Mouse (Mus musculus) heart, embryonic 15.5 days (tissue): Measurements from ENCODE around the gene Ctsd. TPM values are rescaled to one million over a fixed set of nuclear protein-coding genes. Genes with fewer than 3 reads are reported as not detected.
"Not testable (repeated sequence)": the region's sequence is repeated elsewhere in the genome, so short reads cannot be mapped to it uniquely, and the experiment has no call there.

Experiments
- ATAC-seq: fragments of 200-750 bp; cut with Nextera tagmentation; replicated peaks from 2 replicates; pipeline ENCODE4 v1.8.0; 2017; ENCODE audit warnings: low read depth, moderate TSS enrichment; ENCODE audit not compliant: insufficient number of reproducible peaks, insufficient read depth, low FRiP score
- H3K27ac ChIP-seq: fragments of 300-500 bp; sonication (generic); 2 replicates; pipeline ENCODE4 v1.5.1; 2015; ENCODE audit warnings: mild to moderate bottlenecking, inconsistent platforms
- H3K27me3 ChIP-seq: fragments of 300-500 bp; sonication (generic); 2 replicates; pipeline ENCODE4 v1.6.1; 2015; ENCODE audit warnings: inconsistent platforms
- H3K36me3 ChIP-seq: fragments of 300-500 bp; sonication (generic); 2 replicates; pipeline ENCODE4 v1.6.1; 2015; ENCODE audit warnings: mild to moderate bottlenecking, inconsistent platforms
- H3K4me1 ChIP-seq: fragments of 300-500 bp; sonication (generic); replicated peaks from 2 replicates; pipeline ENCODE4 v1.6.1; 2015; ENCODE audit warnings: inconsistent platforms
- H3K4me2 ChIP-seq: fragments of 300-500 bp; sonication (generic); 2 replicates; pipeline ENCODE4 v1.6.1; 2015; ENCODE audit warnings: inconsistent platforms, mild to moderate bottlenecking, moderate library complexity
- H3K4me3 ChIP-seq: fragments of 300-500 bp; sonication (generic); 2 replicates; pipeline ENCODE4 v1.5.1; 2015; ENCODE audit warnings: mild to moderate bottlenecking, inconsistent platforms
- H3K9ac ChIP-seq: fragments of 300-500 bp; sonication (generic); 2 replicates; pipeline ENCODE4 v1.6.1; 2015; ENCODE audit warnings: mild to moderate bottlenecking, inconsistent platforms
- H3K9me3 ChIP-seq: fragments of 300-500 bp; sonication (generic); replicated peaks from 2 replicates; pipeline ENCODE4 v1.6.1; 2016; ENCODE audit warnings: inconsistent platforms
- WGBS: fragments of 180-500 bp; shearing (Covaris S2); methylation state at CpG from one replicate; pipeline ENCODE4 v1.1.7; 2015; ENCODE audit warnings: mixed read lengths; 5-methylcytosine and 5-hydroxymethylcytosine counted together
- polyA plus RNA-seq: library from polyadenylated mRNA; unstranded; fragments of >200 nt; fragmentation: Nextera tagmentation; extraction: Ambion mirVana; gene quantifications from 2 replicates; pipeline ENCODE4 v1.2.1, GENCODE M21; 2015

Ctsd gene
- polyA plus RNA-seq, 1 experiment from 2014 or later: 389 TPM

DNA sequence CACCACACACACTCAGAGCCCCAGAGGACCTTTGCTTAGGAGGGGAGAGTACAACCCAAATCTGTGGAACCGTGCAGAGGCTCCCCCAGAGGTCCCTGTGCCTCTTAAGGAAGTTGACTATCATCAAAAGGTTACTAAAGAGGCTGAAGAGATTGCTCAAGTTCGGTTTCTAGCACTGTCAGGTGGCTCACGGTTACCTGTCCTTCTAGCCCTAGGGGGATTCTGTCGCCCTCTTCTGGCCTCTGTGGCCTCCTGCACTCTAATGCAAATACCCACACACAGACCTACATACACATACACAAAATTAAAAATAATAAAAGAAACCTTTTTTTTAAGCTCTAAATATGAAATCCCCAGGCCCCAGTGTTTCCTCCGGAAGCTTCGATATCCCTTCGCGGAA, 30.8 kb upstream of the Ctsd start:
- WGBS: 87% methylated on average over 8 of the region's 8 CpGs

DNA sequence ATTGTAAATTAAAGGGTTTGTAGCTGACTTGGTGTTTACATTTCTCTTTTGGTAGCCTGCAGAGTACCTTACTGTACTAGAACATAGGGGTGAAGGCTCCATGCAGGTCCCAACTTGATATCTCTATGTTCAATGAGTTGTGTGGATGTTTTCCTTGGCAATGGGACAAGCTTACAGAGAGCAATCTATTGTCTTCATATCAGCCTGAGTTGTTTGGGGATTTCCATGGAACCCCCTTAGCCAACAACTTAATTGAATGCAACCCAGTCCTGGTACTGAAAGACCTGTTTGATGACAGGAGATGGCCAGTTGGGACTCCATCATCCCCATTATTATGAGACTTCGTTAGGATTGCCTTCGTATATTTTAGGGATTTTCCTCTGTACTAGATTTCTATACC, 30.2 kb upstream of the Ctsd start:
- no peak for ATAC-seq
- WGBS: 84% methylated on average over 2 of the region's 2 CpGs

More for the DNA sequence above, 30.8 kb upstream of the Ctsd start:
- H3K9ac ChIP-seq: no peak overlapping the region
- no peaks in the 10 kb centered on the region for H3K9me3 ChIP-seq
- no peak for ATAC-seq
- H3K4me2 ChIP-seq: no peak overlapping the region
- H3K27me3 ChIP-seq: no peaks in the 10 kb centered on the region
- H3K36me3 ChIP-seq: no peaks in the 10 kb centered on the region
- H3K4me1 ChIP-seq: no peaks in the 10 kb centered on the region
- no peak overlapping the region for H3K4me3 ChIP-seq
- no peak overlapping the region for H3K27ac ChIP-seq

DNA sequence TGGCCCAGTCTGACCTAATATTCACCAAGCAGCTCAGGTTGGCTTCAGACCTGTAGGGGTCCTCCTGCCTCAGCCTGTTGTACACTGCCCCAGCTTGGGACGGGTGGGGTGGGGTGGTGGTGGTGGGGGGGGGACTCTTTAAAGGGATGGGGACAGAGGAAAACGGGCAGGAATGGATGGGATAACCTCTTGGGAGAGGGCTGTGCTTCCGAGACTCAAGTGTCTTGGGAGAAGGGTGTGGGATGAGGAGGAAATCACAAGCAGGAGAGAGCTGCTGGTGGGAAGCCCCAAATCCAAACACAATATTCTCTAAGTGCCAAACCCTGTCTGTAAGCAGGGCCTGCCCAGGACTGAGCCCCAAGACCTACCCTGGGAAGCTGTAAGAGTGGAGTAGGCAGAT, 28.4 kb upstream of the Ctsd start:
- ATAC-seq: no peak
- Histone ChIP-seq H3K27ac (no peak overlapping the region), H3K9me3 (no peaks in the 10 kb centered on the region), H3K27me3 (no peaks in the 10 kb centered on the region), H3K4me1 (no peaks in the 10 kb centered on the region), H3K36me3 (no peaks in the 10 kb centered on the region), H3K4me3 (no peak overlapping the region), H3K4me2 (no peak overlapping the region), H3K9ac (no peak overlapping the region)
- WGBS: 69% methylated on average over 3 of the region's 3 CpGs

More for the DNA sequence above, 30.2 kb upstream of the Ctsd start:
- Histone ChIP-seq H3K27me3 (no peaks in the 10 kb centered on the region), H3K4me2 (no peak overlapping the region), H3K27ac (no peak overlapping the region), H3K4me1 (no peaks in the 10 kb centered on the region), H3K4me3 (no peak overlapping the region), H3K9ac (no peak overlapping the region), H3K9me3 (no peaks in the 10 kb centered on the region), H3K36me3 (no peaks in the 10 kb centered on the region)

DNA sequence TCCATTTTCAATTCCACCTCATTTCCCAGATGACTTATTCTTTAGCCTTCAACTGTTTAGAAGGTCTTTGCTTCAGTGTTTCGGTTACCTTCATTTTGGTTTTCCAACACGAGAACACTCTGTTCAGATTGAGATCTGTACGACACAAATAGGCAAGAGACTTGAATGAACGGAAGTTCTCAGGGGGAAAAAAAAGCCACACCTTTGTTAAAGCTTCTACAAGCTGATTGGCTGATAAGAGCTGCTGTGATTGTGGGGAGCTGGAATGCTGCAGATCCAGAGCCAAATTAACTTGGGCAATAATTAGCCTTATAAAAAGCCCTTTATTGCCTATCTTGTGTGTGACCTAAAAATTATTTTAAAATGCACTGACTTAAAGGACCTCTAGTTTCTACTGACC, 27.5 kb upstream of the Ctsd start:
- no peaks in the 10 kb centered on the region for H3K27me3 ChIP-seq
- H3K4me2 ChIP-seq: no peak overlapping the region
- 55% methylated on average over 4 of the region's 4 CpGs for WGBS
- no peaks in the 10 kb centered on the region for H3K4me1 ChIP-seq
- no peaks in the 10 kb centered on the region for H3K9me3 ChIP-seq
- ATAC-seq: no peak
- H3K27ac ChIP-seq: no peak overlapping the region
- H3K4me3 ChIP-seq: no peak overlapping the region
- no peak overlapping the region for H3K9ac ChIP-seq
- H3K36me3 ChIP-seq: no peaks in the 10 kb centered on the region

DNA sequence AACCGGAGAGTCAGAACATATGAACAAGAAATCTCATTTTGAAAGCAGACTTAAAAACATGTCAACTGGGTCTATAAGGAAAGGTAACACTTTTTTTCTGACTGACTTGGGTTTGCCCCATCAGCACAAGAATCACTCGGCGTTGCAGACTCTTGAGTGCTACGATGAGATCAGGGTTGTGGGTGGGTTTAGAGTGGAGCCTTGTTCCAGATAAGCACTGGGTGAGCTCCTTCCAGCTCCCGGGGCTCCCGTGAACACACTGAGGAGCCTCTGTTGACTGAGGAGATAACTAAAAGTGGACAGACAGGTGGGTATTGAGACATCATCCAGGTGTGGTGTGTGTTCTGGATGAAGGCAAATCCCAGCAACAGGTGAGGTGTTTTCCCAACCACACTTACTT, 25.4 kb upstream of the Ctsd start:
- Histone ChIP-seq H3K4me1 (no peaks in the 10 kb centered on the region), H3K9me3 (no peaks in the 10 kb centered on the region), H3K4me2 (no peak overlapping the region), H3K36me3 (no peaks in the 10 kb centered on the region), H3K9ac (no peak overlapping the region), H3K27me3 (no peaks in the 10 kb centered on the region), H3K27ac (no peak overlapping the region), H3K4me3 (no peak overlapping the region)
- no peak for ATAC-seq
- WGBS: 78% methylated on average over 6 of the region's 6 CpGs

DNA sequence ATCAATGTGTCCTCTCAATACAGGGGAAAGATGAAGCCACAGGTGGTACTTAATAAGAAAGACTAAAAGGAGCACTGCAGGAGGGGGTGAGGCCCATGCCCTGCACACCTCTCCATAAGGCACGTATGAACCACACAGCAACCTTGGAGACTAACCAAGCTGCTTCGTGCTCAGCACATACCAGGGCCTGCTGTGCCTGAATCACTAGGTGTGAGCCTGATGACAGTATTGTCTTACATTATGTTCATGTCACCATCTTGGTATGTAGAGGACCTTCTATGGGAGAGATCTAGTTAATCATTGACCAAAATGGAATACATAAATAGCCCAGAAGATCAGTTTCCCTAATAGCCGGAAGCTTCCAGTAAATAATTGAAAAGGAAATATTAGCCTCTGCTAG, 21.8 kb upstream of the Ctsd start:
- H3K4me1 ChIP-seq: no peaks in the 10 kb centered on the region
- H3K36me3 ChIP-seq: no peaks in the 10 kb centered on the region
- H3K27ac ChIP-seq: no peak overlapping the region
- no peak for ATAC-seq
- 74% methylated on average over 3 of the region's 3 CpGs for WGBS
- H3K4me3 ChIP-seq: no peak overlapping the region
- no peaks in the 10 kb centered on the region for H3K27me3 ChIP-seq
- no peaks in the 10 kb centered on the region for H3K9me3 ChIP-seq
- H3K4me2 ChIP-seq: no peak overlapping the region
- H3K9ac ChIP-seq: no peak overlapping the region

DNA sequence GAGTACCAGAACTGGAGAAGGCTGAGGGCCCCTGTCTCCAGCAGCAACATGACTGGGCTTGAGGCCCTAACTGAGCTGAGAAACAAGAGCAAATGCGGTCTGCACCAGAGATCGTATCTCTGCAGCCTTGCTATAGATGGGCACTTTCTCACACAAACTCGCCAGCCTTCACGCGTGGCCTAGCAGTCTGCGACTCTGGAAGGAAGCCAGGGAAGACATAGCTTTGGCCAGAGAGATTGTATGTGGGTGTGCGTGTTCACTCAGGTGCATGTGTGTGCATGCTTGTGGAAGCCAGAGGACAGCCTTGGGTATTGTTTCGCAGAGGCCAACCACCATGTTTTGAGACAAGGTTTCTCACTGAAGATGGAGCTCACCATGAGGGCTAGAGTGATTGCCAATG, 20.8 kb upstream of the Ctsd start:
- WGBS: 90% methylated on average over 8 of the region's 8 CpGs
- no peak for ATAC-seq

DNA sequence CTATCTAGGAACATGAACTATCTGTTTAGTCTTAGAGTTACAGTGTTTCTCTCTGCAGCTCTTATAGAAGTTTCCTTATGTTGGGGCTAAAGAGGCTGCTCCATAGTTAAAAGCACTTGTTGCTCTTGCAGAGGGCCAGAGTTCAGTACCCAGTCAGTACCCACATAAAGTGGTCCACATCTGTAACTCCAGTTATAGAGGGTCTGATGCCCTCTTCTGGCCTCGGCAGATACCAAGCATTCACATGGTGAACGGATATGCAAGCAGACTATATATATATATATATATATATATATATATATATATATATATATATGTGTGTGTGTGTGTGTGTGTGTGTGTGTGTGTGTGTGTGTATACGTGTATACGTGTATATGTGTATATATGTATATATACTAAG, 20.1 kb upstream of the Ctsd start:
- whole genome bisulfite sequencing: 50% methylated on average over 4 of the region's 4 CpGs
- Histone ChIP-seq H3K27ac (no peak overlapping the region), H3K4me1 (no peaks in the 10 kb centered on the region), H3K9ac (no peak overlapping the region), H3K36me3 (no peaks in the 10 kb centered on the region), H3K27me3 (no peaks in the 10 kb centered on the region), H3K4me2 (no peak overlapping the region), H3K4me3 (no peak overlapping the region), H3K9me3 (no peaks in the 10 kb centered on the region)
- no peak for ATAC-seq

More for the DNA sequence above, 20.8 kb upstream of the Ctsd start:
- H3K9ac ChIP-seq: no peak overlapping the region
- H3K4me2 ChIP-seq: no peak overlapping the region
- no peak overlapping the region for H3K4me3 ChIP-seq
- H3K36me3 ChIP-seq: no peaks in the 10 kb centered on the region
- H3K27me3 ChIP-seq: no peaks in the 10 kb centered on the region
- H3K9me3 ChIP-seq: no peaks in the 10 kb centered on the region
- H3K4me1 ChIP-seq: no peaks in the 10 kb centered on the region
- no peak overlapping the region for H3K27ac ChIP-seq

DNA sequence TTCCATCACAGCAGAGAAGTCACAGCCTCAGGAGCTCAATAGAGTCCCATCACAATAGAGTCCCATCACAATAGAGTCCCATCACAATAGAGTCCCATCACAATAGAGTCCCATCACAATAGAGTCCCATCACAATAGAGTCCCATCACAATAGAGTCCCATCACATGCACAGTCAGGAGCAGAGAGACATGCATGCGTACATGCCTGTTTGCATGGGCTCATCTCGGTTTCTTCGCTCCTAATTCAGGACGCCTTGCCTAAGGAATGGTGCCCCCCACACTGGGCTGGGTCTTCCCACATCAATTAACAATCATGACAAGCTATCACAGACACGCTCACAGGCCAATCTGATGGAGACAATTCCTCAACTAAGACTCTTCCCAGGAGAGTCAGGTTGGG, 17.3 kb upstream of the Ctsd start:
- not testable (repeated sequence) for H3K27me3 ChIP-seq, H3K36me3 ChIP-seq, ATAC-seq, H3K9ac ChIP-seq, H3K9me3 ChIP-seq, H3K27ac ChIP-seq, H3K4me1 ChIP-seq, H3K4me2 ChIP-seq, H3K4me3 ChIP-seq
- WGBS: 89% methylated on average over 5 of the region's 5 CpGs

DNA sequence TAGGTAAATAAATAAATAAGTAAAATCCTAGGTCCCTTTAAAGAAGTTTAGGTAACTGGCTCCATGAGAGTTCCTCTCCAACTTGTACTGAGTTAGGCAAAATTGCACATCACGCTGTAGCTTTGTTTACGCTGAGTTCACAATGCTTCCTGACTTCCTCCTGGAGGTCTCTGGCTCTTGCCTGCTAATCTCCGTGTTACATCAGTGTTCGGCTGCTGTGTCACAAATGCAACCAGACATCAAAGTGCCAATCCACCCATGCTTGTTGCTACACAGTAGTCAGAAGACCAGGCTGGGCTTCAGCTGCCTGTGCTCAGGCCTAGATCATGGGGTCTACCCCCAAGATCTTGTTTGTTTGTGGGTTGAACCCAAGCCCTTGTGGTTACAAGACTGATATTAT, 15.8 kb upstream of the Ctsd start:
- ATAC-seq: no peak
- Histone ChIP-seq H3K4me3 (no peak overlapping the region), H3K4me2 (no peak overlapping the region), H3K9ac (no peak overlapping the region), H3K36me3 (no peaks in the 10 kb centered on the region), H3K4me1 (no peaks in the 10 kb centered on the region), H3K9me3 (no peaks in the 10 kb centered on the region), H3K27me3 (no peaks in the 10 kb centered on the region), H3K27ac (no peak overlapping the region)
- 71% methylated on average over 4 of the region's 4 CpGs for WGBS

DNA sequence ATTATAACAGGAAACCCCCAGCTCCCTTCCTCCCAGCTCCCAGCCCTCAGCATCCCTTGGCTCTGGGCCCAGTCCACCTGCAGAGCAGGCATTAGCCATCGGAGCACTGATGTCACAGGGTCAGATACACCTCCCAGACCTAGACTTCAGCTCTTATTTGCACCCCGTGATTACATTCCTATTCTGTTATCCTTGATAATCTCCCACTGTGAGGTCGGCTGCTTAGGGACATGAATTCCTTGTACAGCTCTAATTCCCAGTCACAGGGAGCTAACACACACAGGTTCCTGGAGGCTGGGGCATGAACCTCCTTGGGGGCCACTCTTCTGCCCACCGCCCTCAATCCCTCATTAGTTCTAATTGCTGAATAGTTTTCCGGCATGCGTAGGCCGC, 12.9 kb upstream of the Ctsd start:
- ATAC-seq: no peak
- Histone ChIP-seq H3K4me3 (no peak overlapping the region), H3K27me3 (no peaks in the 10 kb centered on the region), H3K4me1 (0 out of 2 replicates have a peak, but pooled peaks cover 3% of the 10 kb centered on the region), H3K9me3 (no peaks in the 10 kb centered on the region), H3K36me3 (no peaks in the 10 kb centered on the region), H3K27ac (no peak overlapping the region), H3K9ac (no peak overlapping the region), H3K4me2 (no peak overlapping the region)
- 60% methylated on average over 7 of the region's 7 CpGs for WGBS

DNA sequence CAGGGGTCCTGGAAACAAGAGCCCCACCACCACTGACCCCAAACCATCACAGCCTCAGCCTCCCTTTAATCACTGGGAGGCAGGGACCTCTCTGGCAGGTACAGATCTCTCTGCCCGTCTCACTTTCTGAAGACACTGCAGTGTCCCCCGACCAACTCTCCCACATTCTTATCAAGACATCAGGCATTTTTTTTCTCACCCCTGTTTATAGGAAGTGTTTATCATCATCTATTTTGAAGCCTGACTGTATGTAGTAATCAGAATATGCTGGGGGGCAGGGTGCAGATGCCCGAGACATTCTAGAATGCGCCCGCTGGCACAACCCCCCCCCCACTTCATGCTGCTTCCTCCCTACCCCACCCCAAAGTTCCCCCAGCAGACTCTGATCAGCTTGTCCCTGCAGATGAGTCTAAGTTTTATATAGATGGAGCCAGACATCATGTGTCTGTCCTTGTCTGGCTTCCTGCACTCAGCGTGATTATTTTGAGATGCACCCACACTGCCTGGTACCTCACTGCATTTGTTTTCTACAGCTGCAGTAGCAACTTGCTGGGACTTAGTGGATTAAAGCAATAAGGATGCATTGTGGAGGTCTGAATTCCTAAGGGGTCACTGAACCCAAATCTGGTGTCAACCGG, 12.4 kb upstream of the Ctsd start:
- Histone ChIP-seq H3K4me1 (0 out of 2 replicates have a peak, but pooled peaks cover 3% of the 10 kb centered on the region), H3K27me3 (no peaks in the 10 kb centered on the region), H3K36me3 (no peaks in the 10 kb centered on the region), H3K4me2 (no peak overlapping the region), H3K27ac (no peak overlapping the region), H3K4me3 (no peak overlapping the region), H3K9ac (no peak overlapping the region), H3K9me3 (no peaks in the 10 kb centered on the region)
- ATAC-seq: no peak
- WGBS: 66% methylated on average over 7 of the region's 7 CpGs
